Mouse (Mus musculus) frontal cortex, adult 2 months (tissue): ENCODE measurements around the gene Nmnat2. TPM values are rescaled to one million over a fixed set of nuclear protein-coding genes. Genes with fewer than 3 reads are reported as not detected.

ENCODE experiments used
- DNase-seq, 2 experiments: peaks; one replicate each; pipeline ENCODE4 v3.0.0; 2022; ENCODE audit warnings: low spot score in 1 of 2; ENCODE audit errors: extremely low spot score in 1 of 2
- polyA plus RNA-seq: library from polyadenylated mRNA; depleted of rRNA; stranded (reverse); fragments of >200 nt; gene quantifications from 2 replicates; pipeline ENCODE4 v1.2.3, GENCODE M21; 2012

Nmnat2 gene
- polyA plus RNA-seq, 1 experiment: 81.0 TPM

GRCm38 (mm10) chr1:153014431-153015186 is 59.8 kb downstream of the Nmnat2 start:
- DNase-seq: no peak

- DNase-seq: no peak
Measured at GRCm38 (mm10) chr1:153016465-153017163, 61.8 kb downstream of the Nmnat2 start.

- DNase-seq: no peak
Measured at GRCm38 (mm10) chr1:153019128-153019527, 64.3 kb downstream of the Nmnat2 start.

GRCm38 (mm10) chr1:153019623-153020022 is 64.8 kb downstream of the Nmnat2 start:
- DNase-seq: no peak

GRCm38 (mm10) chr1:153021034-153021638 is 66.3 kb downstream of the Nmnat2 start:
- DNase-seq: no peak

GRCm38 (mm10) chr1:153023018-153023417 is 68.2 kb downstream of the Nmnat2 start:
- no peak for DNase-seq

GRCm38 (mm10) chr1:153023875-153024274 is 69.1 kb downstream of the Nmnat2 start:
- DNase-seq: no peak

- no peak for DNase-seq
Measured at GRCm38 (mm10) chr1:153024453-153024852, 69.7 kb downstream of the Nmnat2 start.

- DNase-seq: no peak
Measured at GRCm38 (mm10) chr1:153031345-153031744, 76.6 kb downstream of the Nmnat2 start.

GRCm38 (mm10) chr1:153031954-153032353 is 77.2 kb downstream of the Nmnat2 start:
- no peak for DNase-seq

- no peak for DNase-seq
Measured at GRCm38 (mm10) chr1:153033145-153033908, 78.5 kb downstream of the Nmnat2 start.

GRCm38 (mm10) chr1:153034064-153034463 is 79.3 kb downstream of the Nmnat2 start:
- DNase-seq: no peak

- peak; percentile 57 to 90 for DNase-seq
Measured at GRCm38 (mm10) chr1:153035328-153035944, 80.6 kb downstream of the Nmnat2 start.

- DNase-seq: no peak
Measured at GRCm38 (mm10) chr1:153037353-153038345, 82.9 kb downstream of the Nmnat2 start.

- peak in 1 of 2 experiments; percentile 31 for DNase-seq
Measured at GRCm38 (mm10) chr1:153040091-153040490, 85.3 kb downstream of the Nmnat2 start.

- DNase-seq: no peak
Measured at GRCm38 (mm10) chr1:153041046-153041445, 86.3 kb downstream of the Nmnat2 start.

- no peak for DNase-seq
Measured at GRCm38 (mm10) chr1:153042318-153042717, 87.5 kb downstream of the Nmnat2 start.

- DNase-seq: no peak
Measured at GRCm38 (mm10) chr1:153043332-153043731, 88.5 kb downstream of the Nmnat2 start.

GRCm38 (mm10) chr1:153045368-153045767 is 90.6 kb downstream of the Nmnat2 start:
- peak in 1 of 2 experiments; percentile 56 for DNase-seq
